Comparison of ENCODE assay signal across 9 mouse cellular contexts in genomic region chrX:11826737-11827408, GRCm38 (mm10).
DNase-seq lines count a peak whose midpoint lies in the region; ATAC-seq lines count a peak whose summit lies in the region.
"Had no signal": no experiment of that assay in that cellular context is flagged by ENCODE, and none has a peak within 500 bp of the region (broad histone marks: within the 10 kb centered on the region; RNA-seq: fewer than 3 reads in every experiment).

No protein-coding gene starts in this region.

- no peak for ATAC-seq in heart, embryonic 14.5 days (ENCODE audit: insufficient number of reproducible peaks, insufficient read depth, low FRiP score, low read depth)
- ATAC-seq in forebrain, embryonic 13.5 days, result peak; percentile 81
- 0 out of 2 replicates have a peak, but pooled peaks have one; percentile 24 for ATAC-seq in limb, embryonic 13.5 days (ENCODE audit: low FRiP score, low read depth)

- H3K36me3 ChIP-seq in heart, embryonic 14.5 days (ENCODE audit: control insufficient read depth, insufficient read depth, low read length), result no peaks in the 10 kb centered on the region
- H3K36me3 ChIP-seq in forebrain, embryonic 13.5 days (ENCODE audit: poor library complexity, severe bottlenecking), result no peaks in the 10 kb centered on the region
- H3K36me3 ChIP-seq in limb, embryonic 13.5 days, result no peaks in the 10 kb centered on the region

- peaks cover 0 to 3% of the 10 kb centered on the region in 2 experiments; a peak in 2 of 4 replicates for H3K4me1 ChIP-seq in heart, embryonic 14.5 days (ENCODE audit: control insufficient read depth in 2 of 2, insufficient read depth in 2 of 2, low read length in 2 of 2)
- peaks cover 23% of the 10 kb centered on the region for H3K4me1 ChIP-seq in forebrain, embryonic 13.5 days
- peaks cover 12% of the 10 kb centered on the region for H3K4me1 ChIP-seq in limb, embryonic 13.5 days

- H3K4me3 ChIP-seq in heart, embryonic 14.5 days (ENCODE audit: control insufficient read depth in 1 of 2, insufficient read depth in 1 of 2, low read depth in 1 of 2, low read length in 2 of 2), result no peak overlapping the region
- no peak overlapping the region for H3K4me3 ChIP-seq in forebrain, embryonic 13.5 days
- no peak overlapping the region for H3K4me3 ChIP-seq in limb, embryonic 13.5 days

- no peak overlapping the region for H3K9ac ChIP-seq in heart, embryonic 14.5 days (ENCODE audit: low read length)
- no peak overlapping the region for H3K9ac ChIP-seq in forebrain, embryonic 13.5 days
- no peak overlapping the region for H3K9ac ChIP-seq in limb, embryonic 13.5 days

- peak overlapping the region; percentile 29 for H3K4me2 ChIP-seq in heart, embryonic 14.5 days (ENCODE audit: low read length)
- peak overlapping the region; percentile 42 for H3K4me2 ChIP-seq in forebrain, embryonic 13.5 days
- peak overlapping the region; percentile 38 for H3K4me2 ChIP-seq in limb, embryonic 13.5 days (replicated peaks)

- 31% methylated on average over 20 of the region's 20 CpGs for WGBS in heart, embryonic 14.5 days
- 16% methylated on average over 20 of the region's 20 CpGs for WGBS in forebrain, embryonic 13.5 days
- 13% methylated on average over 20 of the region's 20 CpGs for WGBS in limb, embryonic 13.5 days

- H3K9me3 ChIP-seq in heart, embryonic 14.5 days (ENCODE audit: control insufficient read depth, low read length), result no peaks in the 10 kb centered on the region
- no peaks in the 10 kb centered on the region for H3K9me3 ChIP-seq in forebrain, embryonic 13.5 days (replicated peaks)
- H3K9me3 ChIP-seq in limb, embryonic 13.5 days, result no peaks in the 10 kb centered on the region

- H3K27ac ChIP-seq in heart, embryonic 14.5 days (replicated peaks in 1 of 2; ENCODE audit: control insufficient read depth in 1 of 2, insufficient read depth in 1 of 2, low read depth in 2 of 2, low read length in 2 of 2), result no peak overlapping the region
- H3K27ac ChIP-seq in forebrain, embryonic 13.5 days, result peak overlapping the region; percentile 63
- H3K27ac ChIP-seq in limb, embryonic 13.5 days, result no peak overlapping the region

- H3K27me3 ChIP-seq in heart, embryonic 14.5 days (ENCODE audit: control insufficient read depth, insufficient read depth, low read length), result 0 out of 2 replicates have a peak, but pooled peaks cover 4% of the 10 kb centered on the region
- H3K27me3 ChIP-seq in forebrain, embryonic 13.5 days, result peaks cover 5% of the 10 kb centered on the region
- H3K27me3 ChIP-seq in limb, embryonic 13.5 days, result peaks cover 31% of the 10 kb centered on the region

- no peak for DNase-seq in heart, adult 11 months
- DNase-seq in MN1 (ENCODE audit: low spot score), result peak; percentile 37
- no peak for DNase-seq in c-Kit-positive CD71-positive TER-119-positive erythroid progenitor cells, embryonic 14.5 days (ENCODE audit: low spot score)
- DNase-seq in gastrocnemius, adult 18-20 months (ENCODE audit: low spot score), result no peak
- no peak for DNase-seq in gastrocnemius, postnatal 4 days (ENCODE audit: low spot score in 2 of 2)
- DNase-seq: heart, adult 18-20 months had no signal
